1 mouse cellular context compared by ENCODE assay signal in the genomic region with DNA sequence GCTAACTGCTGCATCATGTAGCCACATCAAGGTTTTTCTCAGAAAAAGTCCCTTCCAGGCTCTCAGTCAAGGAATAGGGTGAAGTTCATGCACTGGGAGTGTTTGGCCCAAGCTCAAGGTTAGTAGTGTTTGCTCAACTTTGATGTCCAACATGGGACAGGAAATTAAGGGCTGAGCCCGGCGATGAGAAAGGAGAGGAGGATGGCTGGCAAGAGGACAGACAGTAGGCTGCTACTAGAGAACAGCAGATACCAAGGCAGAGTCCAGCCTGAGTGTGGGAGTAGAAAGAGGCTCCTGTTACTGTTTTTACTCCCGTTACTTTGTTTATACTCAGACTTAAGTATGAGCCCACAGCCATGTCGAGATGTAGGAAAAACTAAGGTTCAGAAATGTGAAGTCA.
A peak's percentile ranks its signal among the peaks of the same experiment; 100 is the strongest.
TF ChIP-seq lines count a peak whose summit lies in the region.

No protein-coding gene starts in this region.

TF ChIP-seq in CH12.LX, 34 proteins besides CTCF, POLR2A, EP300 and RAD21:
- TF ChIP-seq BHLHE40 (IDR thresholded peaks at IDR 0.05; ENCODE audit: low read depth, low read length), result no peak
- no peak for TF ChIP-seq HCFC1 (IDR thresholded peaks at IDR 0.05; ENCODE audit: low read depth, low read length)
- no peak for TF ChIP-seq IRF4 (IDR thresholded peaks at IDR 0.05; ENCODE audit: low read depth, low read length)
- no peak for TF ChIP-seq JUN (IDR thresholded peaks at IDR 0.05; ENCODE audit: insufficient read depth, low read depth, low read length)
- TF ChIP-seq CHD2 (IDR thresholded peaks at IDR 0.05; ENCODE audit: low read length), result 0 out of 2 replicates have a peak, but pooled peaks have one; percentile 2
- TF ChIP-seq USF2 (conservative IDR thresholded peaks at IDR 0.05; ENCODE audit: low read depth, low read length), result no peak
- no peak for TF ChIP-seq MXI1 (IDR thresholded peaks at IDR 0.05; ENCODE audit: low read depth, low read length)
- TF ChIP-seq MEF2A (IDR thresholded peaks at IDR 0.05; ENCODE audit: borderline replicate concordance, low read depth, low read length), result no peak
